Mouse (Mus musculus) CH12.LX (cell line): ENCODE measurements around the gene Pofut1. TPM values are rescaled to one million over a fixed set of nuclear protein-coding genes. Genes with fewer than 3 reads are reported as not detected.
"Not testable (repeated sequence)": the region's sequence is repeated elsewhere in the genome, so short reads cannot be mapped to it uniquely, and the experiment has no call there.

Source experiments
- DNase-seq: peaks from one replicate; pipeline ENCODE4 v3.0.0-alpha.2; 2013; ENCODE audit errors: extremely low read depth
- H3K27ac ChIP-seq: 2 replicates; pipeline ENCODE4 v1.5.1; 2012; ENCODE audit warnings: low read depth, mild to moderate bottlenecking, control low read depth, moderate library complexity; ENCODE audit not compliant: insufficient read depth
- H3K27me3 ChIP-seq: replicated peaks from 2 replicates; pipeline ENCODE3; 2012; ENCODE audit warnings: inconsistent platforms
- H3K36me3 ChIP-seq, 2 experiments: replicated peaks in 1 of 2; 2 replicates each; pipeline versions ENCODE3 to v1.6.1; 2012; ENCODE audit warnings: inconsistent platforms in 1 of 2, low read length in 1 of 2, mild to moderate bottlenecking in 1 of 2, mixed read lengths in 1 of 2, moderate library complexity in 1 of 2; ENCODE audit not compliant: control insufficient read depth in 1 of 2, insufficient read depth in 1 of 2
- H3K4me1 ChIP-seq, 2 experiments: 2 replicates each; pipeline ENCODE4 v1.6.1; 2012; ENCODE audit warnings: inconsistent platforms in 1 of 2, moderate library complexity in 1 of 2; ENCODE audit not compliant: insufficient read depth in 2 of 2, control insufficient read depth in 1 of 2
- H3K4me2 ChIP-seq: 2 replicates; pipeline ENCODE4 v1.6.1; 2012; ENCODE audit warnings: low read depth, mild to moderate bottlenecking, control low read depth; ENCODE audit not compliant: poor library complexity, insufficient read depth, severe bottlenecking
- H3K4me3 ChIP-seq, 3 experiments: fragments of 150-350 bp in 1 of 3; sonication (generic) in 1 of 3; replicated peaks in 1 of 3; 2 replicates each; pipeline versions ENCODE3 to v1.5.1; 2011 to 2012; ENCODE audit warnings: low read depth in 2 of 3, low read length in 2 of 3, mild to moderate bottlenecking in 2 of 3, moderate library complexity in 2 of 3, control low read depth in 1 of 3, improper control_type of control experiment in 1 of 3, inconsistent platforms in 1 of 3, mixed read lengths in 1 of 3; ENCODE audit not compliant: poor library complexity in 1 of 3
- H3K79me2 ChIP-seq: replicated peaks from 2 replicates; pipeline ENCODE4 v1.6.1; 2012; ENCODE audit warnings: mild to moderate bottlenecking, moderate library complexity; ENCODE audit not compliant: control insufficient read depth, poor library complexity, insufficient read depth, severe bottlenecking; ENCODE audit errors: extremely low read depth
- H3K9ac ChIP-seq: 2 replicates; pipeline ENCODE4 v1.6.1; 2012; ENCODE audit warnings: low read depth, mild to moderate bottlenecking, control low read depth, moderate library complexity; ENCODE audit not compliant: insufficient read depth
- H3K9me3 ChIP-seq: replicated peaks from 2 replicates; pipeline ENCODE3; 2012; ENCODE audit warnings: low read length, inconsistent platforms, mixed read lengths
- CTCF ChIP-seq, 2 experiments: IDR thresholded peaks in 1 of 2; conservative IDR thresholded peaks in 1 of 2; 2 replicates each; pipeline ENCODE4 v1.5.1; 2011 to 2012; ENCODE audit warnings: low read depth in 2 of 2, low read length in 2 of 2, improper control_type of control experiment in 1 of 2, inconsistent platforms in 1 of 2, mild to moderate bottlenecking in 1 of 2, moderate library complexity in 1 of 2
- JUN ChIP-seq: IDR thresholded peaks from 2 replicates; pipeline ENCODE4 v1.6.1; 2011; ENCODE audit warnings: low read depth, mild to moderate bottlenecking, low read length, improper control_type of control experiment, moderate library complexity; ENCODE audit not compliant: insufficient read depth
- JUND ChIP-seq: conservative IDR thresholded peaks from 2 replicates; pipeline ENCODE4 v1.6.1; 2011; ENCODE audit warnings: low read depth, low read length, improper control_type of control experiment
- MAZ ChIP-seq: IDR thresholded peaks from 2 replicates; pipeline ENCODE4 v1.6.1; 2012; ENCODE audit warnings: low read depth, mild to moderate bottlenecking, inconsistent platforms, low read length, improper control_type of control experiment, moderate library complexity
- MXI1 ChIP-seq: IDR thresholded peaks from 2 replicates; pipeline ENCODE4 v1.6.1; 2011; ENCODE audit warnings: mild to moderate bottlenecking, low read depth, low read length, improper control_type of control experiment
- RCOR1 ChIP-seq: conservative IDR thresholded peaks from 2 replicates; pipeline ENCODE4 v1.6.1; 2012; ENCODE audit warnings: low read depth, mild to moderate bottlenecking, inconsistent platforms, low read length, improper control_type of control experiment
- ZKSCAN1 ChIP-seq: IDR thresholded peaks from 2 replicates; pipeline ENCODE4 v1.6.1; 2012; ENCODE audit warnings: low read depth, inconsistent platforms, low read length, improper control_type of control experiment, borderline replicate concordance
- ZMIZ1 ChIP-seq: IDR thresholded peaks from 2 replicates; pipeline ENCODE4 v1.6.1; 2012; ENCODE audit warnings: low read depth, mild to moderate bottlenecking, inconsistent platforms, low read length, improper control_type of control experiment
- ZNF384 ChIP-seq: IDR thresholded peaks from 2 replicates; pipeline ENCODE4 v1.6.1; 2012; ENCODE audit warnings: low read depth, low read length, improper control_type of control experiment, inconsistent platforms
- dilution Hi-C: fragments of 300-500 bp; cut with MboI; formaldehyde crosslinking; loops from 2 replicates; pipeline ENCODE4 v1.14.3; 2020; ENCODE audit warnings: low sequenced_read_pairs; ENCODE audit not compliant: extremely low pct_unique_long_range_greater_than_20kb, extremely low pct_ligation_motif_present
- in situ Hi-C: fragments of 300-500 bp; cut with MboI; formaldehyde crosslinking; loops from 3 replicates; pipeline ENCODE4 v1.14.3; 2019; ENCODE audit warnings: low sequenced_read_pairs, low pct_ligation_motif_present, low pct_unique_long_range_greater_than_20kb, mixed read lengths
- polyA plus RNA-seq: library from polyadenylated mRNA; unstranded; fragments of >175 nt; gene quantifications from 2 replicates; pipeline ENCODE4 v1.2.1, GENCODE M21; 2012; ENCODE audit warnings: low read depth; ENCODE audit not compliant: insufficient read length
- total RNA-seq, 2 experiments: library from RNA; depleted of rRNA; stranded (reverse); fragments of 300-350 nt in 1 of 2; fragments of >200 nt in 1 of 2; gene quantifications; 2 replicates each; pipeline ENCODE4 v1.2.3; 2012 to 2014

The Pofut1 gene
- total and polyA plus RNA-seq, 3 experiments = 15.0 to 25.6 (median 22.8) TPM

DNA sequence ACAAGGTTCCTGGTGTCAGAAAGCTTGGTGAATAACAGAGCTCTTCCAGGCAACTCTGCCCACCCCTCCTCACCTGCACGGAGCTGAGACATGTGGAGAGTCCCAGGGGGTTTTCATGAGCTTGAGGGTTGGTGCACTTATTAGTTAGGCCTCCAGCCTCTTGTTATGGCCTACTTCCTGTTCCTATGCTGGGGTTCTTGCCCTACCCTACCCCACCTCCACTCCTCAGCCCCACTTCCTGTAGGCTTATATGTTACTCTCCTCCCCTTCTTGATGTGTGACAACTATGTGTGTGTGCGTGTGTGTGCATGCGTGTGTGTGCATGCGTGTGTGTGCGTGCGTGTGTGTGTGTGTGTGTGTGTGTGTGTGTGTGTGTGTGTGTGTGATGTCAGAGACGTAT, 21.7 kb downstream of the Pofut1 start (continued):
- no peak for TF ChIP-seq MXI1
- TF ChIP-seq ZNF384 = no peak
- no peak for TF ChIP-seq JUN
- TF ChIP-seq MAZ = 0 out of 2 replicates have a peak, but pooled peaks have one; percentile 51

DNA sequence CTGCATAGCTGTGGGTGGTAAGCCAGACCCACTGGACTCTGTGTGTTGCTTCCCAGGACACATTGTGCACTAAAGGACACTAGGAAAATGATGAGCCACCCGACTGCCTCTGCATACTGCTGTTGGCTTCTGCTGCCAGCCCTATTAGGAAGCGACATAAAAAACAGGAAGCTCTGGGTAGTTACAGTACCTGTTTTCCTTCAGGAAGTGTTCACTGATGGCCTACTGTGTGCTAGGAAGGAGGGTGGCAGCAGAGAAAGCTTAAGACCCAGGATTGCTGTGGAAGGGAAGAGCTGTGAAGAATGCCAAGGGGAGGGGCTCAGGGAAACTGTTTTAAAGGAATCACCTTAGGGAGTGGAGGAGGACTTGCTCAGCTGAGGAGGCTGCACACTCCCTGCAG, 26.0 kb downstream of the Pofut1 start:
- Histone ChIP-seq H3K9me3 (peaks cover 12% of the 10 kb centered on the region), H3K9ac (no peak overlapping the region), H3K36me3 (peaks cover 36 to 52% of the 10 kb centered on the region in 2 experiments), H3K4me2 (no peak overlapping the region), H3K79me2 (no peaks in the 10 kb centered on the region), H3K27me3 (no peaks in the 10 kb centered on the region), H3K4me1 (peaks cover 23 to 82% of the 10 kb centered on the region in 2 experiments), H3K27ac (no peak overlapping the region), H3K4me3 (no peak overlapping the region)
- DNase-seq = no peak
- dilution Hi-C loops = no loop called here
- in situ Hi-C loops = no loop called here
- no peak for TF ChIP-seq CTCF (conservative IDR thresholded peaks at IDR 0.05 in 1 of 2, IDR thresholded peaks at IDR 0.05 in 1 of 2; ENCODE audit: low read depth in 2 of 2, low read length in 2 of 2)
- TF ChIP-seq ZMIZ1 = no peak
- TF ChIP-seq JUND = no peak
- TF ChIP-seq RCOR1 = no peak
- peak; percentile 69 for TF ChIP-seq ZKSCAN1

DNA sequence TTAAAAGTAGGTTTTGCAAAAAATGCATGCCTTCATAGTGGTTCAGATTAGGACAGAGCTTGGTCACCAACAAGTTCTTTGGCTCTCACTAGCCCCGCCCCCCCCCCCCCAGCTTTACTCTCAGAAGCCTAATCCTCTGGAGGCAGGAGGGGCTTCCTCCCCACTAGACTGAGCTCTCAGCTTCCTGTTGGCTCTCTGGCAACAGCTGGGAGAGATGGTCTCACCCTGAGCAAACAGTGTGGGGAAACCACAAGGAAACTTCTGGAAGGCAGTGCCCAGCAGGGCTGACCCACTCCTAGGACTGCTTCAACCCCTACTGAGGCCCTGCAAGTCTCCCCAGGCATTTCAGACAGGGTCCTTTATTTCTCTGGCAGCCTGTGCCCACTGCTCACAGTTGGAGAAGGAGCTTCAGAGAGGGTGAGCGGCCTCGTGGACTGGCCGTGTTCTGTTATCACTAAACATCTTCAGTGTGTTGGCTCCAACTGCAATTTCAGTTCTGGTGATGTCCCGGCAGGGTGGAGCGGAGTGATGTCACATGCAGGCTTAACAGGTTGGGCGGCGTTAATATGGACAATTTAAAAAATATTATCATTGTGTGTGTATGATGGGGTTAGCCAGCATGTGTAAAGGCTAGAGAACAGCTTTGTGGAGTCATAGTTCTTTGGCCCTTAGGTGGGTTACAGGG, 29.0 kb downstream of the Pofut1 start:
- H3K9ac ChIP-seq, H3K4me2 ChIP-seq, H3K27ac ChIP-seq, H3K27me3 ChIP-seq, in situ Hi-C loops, dilution Hi-C loops, H3K9me3 ChIP-seq, DNase-seq, H3K4me3 ChIP-seq, H3K79me2 ChIP-seq: not testable (repeated sequence)
- Histone ChIP-seq H3K4me1 (peaks cover 19 to 74% of the 10 kb centered on the region in 2 experiments), H3K36me3 (peaks cover 16 to 25% of the 10 kb centered on the region in 2 experiments)

DNA sequence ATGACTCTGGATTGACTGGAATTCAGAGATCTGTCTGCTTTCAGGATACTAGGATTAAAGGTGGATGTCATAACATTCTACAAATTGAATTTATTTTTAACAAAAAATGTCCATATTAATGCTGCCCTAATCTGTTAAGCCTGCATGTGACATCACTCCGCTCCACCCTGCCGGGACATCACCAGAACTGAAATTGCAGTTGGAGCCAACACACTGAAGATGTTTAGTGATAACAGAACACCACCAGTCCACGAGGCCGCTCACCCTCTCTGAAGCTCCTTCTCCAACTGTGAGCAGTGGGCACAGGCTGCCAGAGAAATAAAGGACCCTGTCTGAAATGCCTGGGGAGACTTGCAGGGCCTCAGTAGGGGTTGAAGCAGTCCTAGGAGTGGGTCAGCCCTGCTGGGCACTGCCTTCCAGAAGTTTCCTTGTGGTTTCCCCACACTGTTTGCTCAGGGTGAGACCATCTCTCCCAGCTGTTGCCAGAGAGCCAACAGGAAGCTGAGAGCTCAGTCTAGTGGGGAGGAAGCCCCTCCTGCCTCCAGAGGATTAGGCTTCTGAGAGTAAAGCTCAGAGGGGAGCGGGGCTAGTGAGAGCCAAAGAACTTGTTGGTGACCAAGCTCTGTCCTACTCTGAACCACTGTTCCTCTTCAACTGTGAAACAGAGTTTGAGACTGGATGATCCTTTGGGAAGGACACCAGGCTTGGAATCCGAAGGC, 33.0 kb downstream of the Pofut1 start:
- in situ Hi-C loops = not testable (repeated sequence)

More for the DNA sequence above, 33.0 kb downstream of the Pofut1 start:
- DNase-seq, H3K79me2 ChIP-seq, H3K4me2 ChIP-seq, H3K9me3 ChIP-seq, H3K36me3 ChIP-seq, H3K9ac ChIP-seq, H3K27me3 ChIP-seq, H3K27ac ChIP-seq, H3K4me3 ChIP-seq, dilution Hi-C loops: not testable (repeated sequence)
- H3K4me1 ChIP-seq = peaks cover 18 to 59% of the 10 kb centered on the region in 2 experiments
